Mouse (Mus musculus) c-Kit-negative CD71-positive TER-119-positive erythroid progenitor cells, embryonic 14.5 days (primary cell): ENCODE data around the gene Klhl29.

ENCODE experiments used
- DNase-seq: peaks from one replicate; pipeline ENCODE4 v3.0.0-alpha.2; 2013; ENCODE audit warnings: low read depth, low spot score

Klhl29 gene

DNA sequence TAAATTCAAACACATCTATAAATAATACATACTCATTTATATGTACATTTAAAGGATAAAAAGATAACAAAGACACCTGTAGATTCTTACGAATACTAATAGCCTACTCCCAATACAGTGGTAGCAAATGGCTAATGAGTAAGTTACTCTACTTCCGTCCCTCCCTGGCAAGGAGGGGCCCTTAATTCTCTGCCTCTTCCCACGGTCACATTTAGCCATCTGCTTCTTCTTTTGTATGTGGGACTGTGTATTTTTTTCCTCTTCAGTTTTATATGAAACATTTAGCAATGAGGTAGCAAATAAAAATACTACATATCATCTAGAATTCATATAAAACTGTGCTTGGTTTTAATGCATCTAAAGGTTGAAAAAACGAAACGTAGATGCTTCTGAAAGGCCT, 73.6 kb downstream of the Klhl29 start:
- no peak for DNase-seq

DNA sequence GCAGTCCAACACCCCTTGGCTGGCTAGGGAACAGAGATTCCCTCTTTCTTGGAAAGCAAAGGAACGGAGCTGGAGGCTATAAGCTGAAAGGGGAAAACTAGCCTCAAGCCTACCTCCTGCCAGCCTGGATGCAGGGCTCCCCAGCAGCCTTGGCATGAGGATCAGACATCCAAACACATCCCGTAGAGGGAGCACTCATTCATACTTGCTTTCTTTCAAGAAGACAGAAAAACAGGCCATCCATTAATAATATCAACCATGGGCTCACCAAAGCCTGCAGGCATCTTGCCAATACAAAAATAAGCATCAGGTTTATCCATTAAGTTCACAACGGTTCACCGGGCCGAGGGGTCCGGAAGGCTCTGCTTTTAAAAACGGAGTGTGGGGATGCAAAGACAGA, 79.1 kb downstream of the Klhl29 start:
- DNase-seq = no peak

DNA sequence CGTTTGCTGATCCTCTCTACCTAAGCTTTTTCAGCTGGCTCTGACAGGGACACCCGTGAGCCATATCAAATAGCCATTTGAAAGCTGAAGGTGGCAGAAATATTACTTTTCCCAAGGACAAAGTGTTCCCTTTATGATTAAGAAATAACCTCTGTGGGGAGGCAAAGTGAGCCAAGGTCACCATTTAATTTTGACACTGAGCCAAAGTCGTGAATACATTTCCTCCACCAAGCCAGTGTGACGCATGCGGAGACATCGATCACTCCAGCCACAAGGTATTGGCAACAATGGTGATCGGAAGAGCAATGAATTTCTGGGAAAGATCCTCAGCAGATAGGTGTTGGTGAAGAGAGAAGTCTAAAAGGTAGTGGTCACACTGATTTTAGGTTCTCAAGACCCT, 83.2 kb downstream of the Klhl29 start:
- DNase-seq = no peak

DNA sequence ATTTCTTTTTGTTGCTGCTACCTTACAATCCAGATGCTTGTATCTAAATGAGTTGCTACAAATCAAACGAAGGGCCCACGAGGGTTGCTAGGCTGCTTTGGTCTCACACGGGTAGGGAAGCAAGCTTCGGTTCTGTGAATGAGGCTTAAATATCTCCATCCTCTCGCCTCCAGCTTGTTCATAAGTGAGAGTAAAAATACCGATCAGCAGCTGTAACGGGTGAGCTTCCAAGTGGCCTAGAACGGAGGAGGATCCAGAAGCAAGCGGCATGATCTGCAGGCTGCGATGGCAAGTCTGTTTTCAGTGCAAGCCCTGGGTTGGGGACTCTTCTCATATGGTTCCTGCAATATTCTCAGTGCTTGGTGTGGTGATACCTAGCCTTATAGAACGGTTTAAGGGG, 89.9 kb downstream of the Klhl29 start:
- DNase-seq = no peak

DNA sequence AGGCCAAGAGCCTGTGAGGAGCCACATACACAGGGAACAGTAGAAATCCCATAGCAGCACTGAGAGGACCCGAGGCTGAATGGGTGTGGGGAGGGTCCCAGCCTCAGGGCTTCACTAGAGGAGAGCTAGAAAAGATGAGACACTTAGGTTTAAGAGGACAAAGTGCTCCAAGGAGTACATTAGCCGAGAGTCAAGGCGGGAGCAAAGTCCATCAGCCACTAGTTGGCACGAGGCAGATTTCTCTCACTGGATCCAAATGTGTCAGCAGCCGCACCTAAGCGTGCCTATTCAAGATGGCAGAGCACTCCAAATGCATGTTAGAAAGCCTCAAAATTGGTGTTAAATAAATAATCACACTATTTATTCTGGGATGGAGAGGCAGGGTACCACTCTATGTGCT, 90.5 kb downstream of the Klhl29 start:
- no peak for DNase-seq

DNA sequence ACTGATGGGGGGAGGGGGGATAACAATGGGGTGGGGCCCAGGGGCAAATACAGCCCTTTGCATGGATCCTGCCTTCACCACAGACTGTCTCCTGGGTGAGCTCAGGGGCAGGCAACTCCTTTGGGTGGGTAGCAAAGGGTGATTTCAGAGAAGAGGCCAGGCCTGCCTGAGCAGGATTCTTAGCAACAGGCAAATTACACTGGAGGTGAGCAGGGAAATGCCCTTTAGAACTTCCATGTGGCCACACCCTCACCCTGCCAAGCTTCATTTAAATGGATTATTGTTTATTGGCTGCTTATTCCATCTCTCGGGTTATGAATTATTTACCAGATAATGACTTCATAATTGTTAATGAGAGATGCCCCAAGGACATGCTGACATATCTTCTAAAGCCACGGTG, 91.8 kb downstream of the Klhl29 start:
- no peak for DNase-seq

DNA sequence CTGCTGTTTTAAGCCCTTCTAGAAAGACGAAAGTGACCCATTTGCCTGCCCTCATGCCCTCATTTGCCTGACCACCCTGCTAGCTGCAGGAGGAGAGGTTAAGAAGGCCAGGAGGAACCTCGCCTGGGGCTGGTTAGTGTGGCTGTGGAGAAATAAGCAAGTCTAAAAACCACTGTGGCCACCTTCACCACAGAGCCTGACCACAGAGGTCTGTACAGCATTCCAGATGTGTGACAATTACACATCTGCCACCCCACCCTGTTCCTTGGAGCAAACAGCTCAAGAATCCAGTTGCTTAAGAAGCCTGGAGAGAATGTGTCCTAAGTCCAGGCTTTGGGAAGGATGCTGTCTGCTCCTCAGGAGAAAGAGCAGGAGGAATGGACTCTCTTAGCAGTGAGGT, 92.9 kb downstream of the Klhl29 start:
- no peak for DNase-seq

DNA sequence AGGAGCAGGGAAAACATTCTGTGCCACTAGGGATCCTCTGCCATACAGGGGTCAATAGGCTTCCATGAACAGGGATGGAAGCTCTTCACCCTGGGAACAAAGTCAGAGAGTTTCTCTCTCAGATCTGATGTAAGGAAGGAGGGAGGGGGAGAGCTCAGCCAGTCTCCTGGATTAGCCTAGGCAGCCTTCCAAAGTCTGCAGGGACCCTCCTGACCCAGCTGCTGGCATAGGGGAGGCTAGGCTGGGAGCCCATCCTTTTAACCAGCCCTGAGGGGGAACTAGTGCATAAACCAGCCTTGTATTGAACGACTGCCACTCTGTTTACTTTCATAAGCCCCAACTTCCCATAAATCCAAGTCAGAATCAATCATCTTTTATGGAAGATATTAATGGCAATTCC, 95.6 kb downstream of the Klhl29 start:
- no peak for DNase-seq

DNA sequence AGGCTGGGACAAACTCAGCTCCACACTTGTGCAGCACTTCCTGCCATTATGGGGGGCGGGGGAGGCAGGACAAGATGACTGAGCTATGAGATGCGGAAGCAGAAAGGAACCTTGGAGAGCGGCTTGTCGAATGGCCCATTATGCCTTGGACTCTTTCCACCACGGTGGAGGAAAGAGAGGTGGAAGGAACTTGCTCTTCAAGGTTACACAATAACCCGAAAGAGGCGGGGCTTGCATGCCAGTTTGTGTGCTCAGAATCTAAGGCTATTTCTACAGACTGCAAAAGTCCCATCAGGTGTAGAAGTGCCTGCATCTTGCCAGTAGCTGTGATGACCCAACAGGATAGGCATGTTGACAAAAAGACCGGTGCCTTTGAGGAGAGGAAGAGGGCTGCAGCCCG, 98.5 kb downstream of the Klhl29 start:
- no peak for DNase-seq

DNA sequence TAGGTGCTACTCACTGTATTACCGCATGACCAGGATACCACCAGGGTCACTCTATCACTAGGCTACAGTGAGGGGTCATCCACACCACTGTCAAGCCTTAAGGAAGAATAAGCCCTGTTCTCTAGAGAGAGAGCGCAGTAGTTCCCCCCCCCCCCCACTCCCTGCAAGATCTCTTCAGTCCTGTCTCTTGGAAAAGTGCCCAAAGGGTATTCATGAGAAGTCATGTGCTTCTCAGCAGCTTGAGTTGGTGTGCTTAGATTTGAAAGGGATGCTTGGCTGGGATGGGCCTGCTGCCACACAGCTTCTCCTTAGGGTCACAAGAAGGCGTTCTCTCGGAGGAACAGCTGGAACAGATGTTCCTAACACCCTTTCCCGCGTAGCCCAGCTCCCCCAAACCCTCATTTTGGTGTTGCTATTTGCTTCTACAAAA, 100.0 kb downstream of the Klhl29 start:
- no peak for DNase-seq

DNA sequence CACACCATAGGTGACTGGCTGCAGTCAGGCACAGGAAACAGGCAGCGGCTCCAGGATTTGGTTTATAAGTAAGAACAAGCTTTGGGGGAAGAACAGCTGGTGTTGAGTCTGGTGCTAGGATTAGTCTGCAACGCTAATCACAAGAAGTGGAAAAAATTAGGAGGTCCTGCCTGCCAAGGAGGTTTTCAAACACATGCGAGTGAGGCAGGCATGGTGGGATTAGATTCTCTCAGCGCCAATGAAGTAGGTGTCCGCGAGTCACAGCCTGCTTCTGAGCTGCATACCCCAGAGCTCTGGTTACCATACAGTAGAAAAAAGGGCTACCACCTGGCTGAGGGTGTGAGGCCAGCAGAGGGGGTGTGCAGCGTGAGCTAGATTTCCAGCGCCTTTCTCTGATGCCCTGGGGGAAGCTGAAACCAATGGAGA, 101.0 kb downstream of the Klhl29 start:
- DNase-seq = no peak

DNA sequence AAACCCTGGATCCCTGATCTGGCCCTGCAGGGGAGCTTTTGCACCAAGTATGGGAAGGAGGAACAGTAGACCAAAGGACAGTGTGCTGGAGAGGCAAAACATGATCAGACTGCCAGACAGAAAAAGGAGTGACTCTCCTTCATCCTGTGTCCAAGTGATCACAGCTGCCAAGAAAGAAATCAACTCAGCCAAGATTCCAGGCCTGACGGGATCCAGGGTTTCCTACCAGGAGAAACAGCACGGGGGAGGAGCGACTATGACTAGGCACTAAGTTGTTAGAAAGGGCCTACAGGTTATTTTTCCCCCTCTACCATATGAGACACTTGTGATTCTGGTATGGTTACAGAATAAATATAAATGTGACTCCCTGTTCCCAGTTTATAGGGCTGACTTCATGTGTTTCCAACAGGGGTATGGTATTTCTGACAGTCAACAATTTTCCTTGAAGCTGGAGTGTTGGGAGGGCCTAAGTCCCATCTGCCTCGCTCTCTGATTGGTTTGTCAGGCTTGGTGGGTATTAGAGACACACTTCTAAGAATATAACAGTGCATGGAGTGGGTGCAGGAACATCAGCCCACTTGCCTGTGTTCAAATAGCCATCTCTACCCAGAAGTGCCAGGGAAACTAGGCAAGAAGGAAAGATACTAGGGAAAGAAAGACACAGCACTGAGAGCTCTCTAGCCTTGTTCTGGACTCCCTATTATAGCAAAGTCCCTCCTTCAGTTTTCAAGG, 102.0 kb downstream of the Klhl29 start:
- DNase-seq = no peak

DNA sequence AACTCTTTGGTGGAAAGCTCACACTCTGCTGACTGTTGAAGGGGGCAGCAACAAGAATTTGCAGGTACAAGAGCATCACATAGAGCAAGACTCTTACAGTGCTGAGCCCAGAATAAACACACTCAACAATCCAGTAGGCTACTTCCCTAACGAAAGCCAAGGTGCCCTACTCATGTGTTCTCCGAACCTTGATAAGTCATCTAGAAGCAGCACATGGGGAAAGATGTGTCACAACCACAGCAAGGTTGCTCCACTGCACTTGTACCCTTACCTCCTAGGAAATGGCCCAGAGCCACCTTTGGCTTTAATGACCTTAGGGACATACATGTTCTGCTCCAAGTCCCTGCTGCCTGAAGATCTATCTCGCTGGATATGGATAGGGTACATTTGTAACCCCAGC, 105.0 kb downstream of the Klhl29 start:
- no peak for DNase-seq

DNA sequence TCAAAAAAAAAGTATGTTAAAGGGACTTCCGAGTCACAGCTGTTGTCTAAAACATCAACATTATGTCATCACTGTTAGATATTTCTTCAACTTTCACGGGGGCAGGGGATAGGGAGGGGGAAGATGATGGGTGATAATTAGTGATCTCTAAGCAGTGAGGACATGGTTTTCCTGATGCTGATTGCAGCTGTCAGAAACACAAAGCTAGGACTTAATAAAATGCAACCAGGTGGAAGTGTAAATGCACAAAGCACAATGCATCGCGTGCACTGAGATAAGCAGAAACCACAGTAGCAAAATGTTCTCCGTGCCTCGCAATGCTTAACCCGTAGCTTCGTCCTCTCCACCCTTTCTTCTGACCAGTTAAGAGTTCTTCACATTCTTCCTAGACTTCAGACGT, 105.5 kb downstream of the Klhl29 start:
- DNase-seq = no peak

DNA sequence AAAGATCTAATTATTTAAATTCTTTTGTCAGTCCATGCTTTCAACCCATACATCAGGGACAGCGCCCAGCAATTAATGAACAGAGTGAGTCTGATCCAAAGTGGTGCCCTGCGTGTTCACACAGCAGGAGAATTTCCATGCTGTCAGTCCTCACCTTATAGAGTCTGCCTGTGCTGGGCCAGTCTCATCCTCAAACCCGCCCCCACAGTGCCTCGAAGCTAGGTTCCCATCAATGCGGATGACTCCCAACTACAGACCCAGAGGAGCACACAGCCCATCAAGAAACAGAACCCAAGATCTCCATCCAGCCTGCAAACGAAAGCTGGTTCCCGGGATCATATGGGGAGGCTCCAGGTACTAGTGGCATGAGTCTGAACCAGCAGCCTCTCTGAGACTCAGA, 106.4 kb downstream of the Klhl29 start:
- DNase-seq = no peak

DNA sequence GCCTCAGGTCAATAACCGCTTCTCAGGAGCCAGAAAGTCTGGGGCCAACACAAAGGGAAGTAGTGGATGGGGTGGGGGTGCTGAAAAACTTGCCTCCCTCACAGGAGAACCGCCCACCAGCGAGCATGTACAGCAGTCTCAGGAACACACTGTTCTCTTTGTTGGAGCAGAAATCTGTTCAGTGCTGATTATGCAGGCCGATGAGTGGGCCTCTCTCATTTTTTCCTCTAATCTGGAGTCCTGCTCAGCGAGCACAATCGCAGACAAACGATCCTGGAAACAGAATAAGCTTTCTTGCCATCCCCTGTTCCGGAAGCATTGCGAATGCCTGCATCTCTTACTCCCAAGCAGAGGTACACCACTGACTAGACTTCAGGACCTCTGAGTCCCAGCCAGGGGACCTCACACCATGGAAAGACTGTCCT, 107.3 kb downstream of the Klhl29 start:
- DNase-seq = no peak

DNA sequence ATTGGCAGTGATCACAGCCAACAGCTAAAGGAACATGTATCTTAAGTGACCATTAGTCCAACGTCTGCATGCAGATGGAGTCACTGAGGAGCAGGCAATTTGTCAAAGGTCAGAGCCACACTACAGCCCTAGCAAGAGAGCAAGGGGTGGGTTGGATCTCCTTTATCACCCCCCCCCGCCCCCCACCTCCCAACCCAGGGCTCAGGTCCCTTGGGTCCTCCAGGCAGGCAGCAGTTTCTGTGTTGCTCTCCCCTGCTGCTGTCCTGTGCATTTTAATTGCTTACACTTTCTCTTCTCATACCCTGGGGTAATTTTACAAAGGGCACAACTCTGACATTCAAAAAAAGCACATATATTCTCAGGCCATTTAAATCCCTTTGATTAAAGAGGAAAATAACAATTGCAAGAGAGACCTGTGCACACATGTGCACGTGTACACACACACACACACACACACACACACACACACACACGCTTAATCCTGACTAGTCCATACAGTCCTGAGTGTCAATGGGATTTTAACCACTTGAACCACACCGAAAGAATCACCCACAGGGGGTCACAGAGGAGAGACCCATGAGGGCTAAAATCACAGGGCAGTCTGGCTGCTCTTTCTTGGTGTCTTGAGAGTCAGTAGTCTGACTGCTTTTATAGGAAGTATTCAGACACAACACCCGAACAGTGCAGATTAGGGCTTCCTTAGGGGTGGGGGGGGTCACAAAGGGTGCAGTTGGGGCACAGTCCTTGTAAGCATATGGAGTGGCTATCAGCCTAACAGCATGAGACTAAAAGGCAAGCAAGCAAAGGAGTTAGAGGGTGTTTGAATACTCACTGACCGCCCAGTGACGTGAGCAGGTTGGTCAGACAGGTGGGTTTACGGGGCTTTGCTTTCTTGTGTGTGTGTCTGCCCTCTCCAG, 108.0 kb downstream of the Klhl29 start:
- no peak for DNase-seq

DNA sequence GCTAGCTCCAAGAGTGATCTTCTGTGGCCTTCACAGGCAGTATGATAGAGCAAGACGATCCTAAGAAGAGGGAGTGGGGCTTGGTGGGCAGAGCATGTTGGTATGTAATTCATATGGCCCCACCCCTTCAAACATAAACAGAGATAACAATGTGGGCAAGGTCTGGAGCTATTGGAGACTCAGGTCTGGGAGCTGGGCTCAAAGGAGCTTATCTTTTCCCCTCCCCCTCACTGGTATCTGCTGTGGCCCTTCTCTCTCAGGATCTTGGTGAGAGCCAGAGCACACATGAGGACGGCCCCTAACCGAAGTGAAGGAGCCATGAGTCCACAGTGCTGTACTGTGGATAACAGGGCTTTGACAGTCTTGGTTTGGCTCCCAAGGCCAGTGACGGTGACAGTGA, 108.7 kb downstream of the Klhl29 start:
- DNase-seq = no peak

DNA sequence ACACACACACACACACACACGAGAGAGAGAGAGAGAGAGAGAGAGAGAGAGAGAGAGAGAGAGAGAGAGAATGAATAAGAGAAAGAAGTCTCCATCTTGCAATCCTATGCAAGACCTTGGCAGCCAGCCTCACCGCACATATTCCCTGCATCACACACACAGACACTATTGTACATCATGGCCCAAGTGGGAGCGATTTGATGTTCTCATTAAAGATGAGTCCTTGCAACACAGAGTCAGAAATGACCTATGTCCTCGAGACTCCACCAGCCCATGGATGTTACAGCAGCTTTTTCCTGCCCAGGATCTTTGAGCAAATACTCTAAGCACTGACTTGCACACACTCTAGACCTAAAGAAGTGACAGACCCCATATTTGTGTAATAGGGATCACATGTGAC, 114.0 kb downstream of the Klhl29 start:
- DNase-seq = no peak

DNA sequence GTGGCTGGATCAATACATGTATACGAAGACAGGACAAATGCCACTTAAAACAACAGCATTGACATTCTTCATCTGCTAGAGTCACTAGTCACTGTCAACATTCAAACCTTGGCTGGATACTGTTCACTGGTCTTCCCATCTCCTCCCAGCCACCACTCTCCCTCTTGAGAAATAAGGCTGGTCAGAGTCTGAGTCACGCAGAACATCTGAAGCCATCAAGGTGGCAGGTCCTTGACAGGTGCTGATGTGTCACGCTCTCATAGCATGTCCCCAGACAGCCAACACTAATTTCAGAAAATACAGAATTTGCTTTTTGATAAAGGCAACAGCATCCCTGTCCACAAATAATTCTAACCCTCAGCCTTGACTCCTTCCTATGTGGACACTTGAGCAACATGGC, 116.7 kb downstream of the Klhl29 start:
- DNase-seq = no peak

DNA sequence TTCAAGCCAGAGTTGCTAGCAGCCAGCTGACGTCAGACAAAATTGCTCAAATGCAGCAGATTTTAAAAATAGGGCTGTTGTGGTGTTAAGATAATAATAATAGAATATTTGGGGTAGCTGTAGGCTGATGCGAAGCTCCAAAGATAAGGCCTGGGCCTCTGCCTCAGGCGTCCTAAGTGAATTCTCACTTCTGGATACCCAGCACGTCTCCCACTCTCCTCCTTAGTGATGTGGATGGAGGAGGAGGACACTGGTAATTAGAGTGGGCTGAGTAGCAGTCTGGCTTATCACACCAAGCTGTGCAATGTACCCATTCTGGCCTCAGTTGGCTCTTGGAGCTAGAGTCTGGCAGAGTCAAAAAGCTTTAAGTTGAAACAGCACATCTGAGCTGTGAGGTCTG, 118.3 kb downstream of the Klhl29 start:
- no peak for DNase-seq

DNA sequence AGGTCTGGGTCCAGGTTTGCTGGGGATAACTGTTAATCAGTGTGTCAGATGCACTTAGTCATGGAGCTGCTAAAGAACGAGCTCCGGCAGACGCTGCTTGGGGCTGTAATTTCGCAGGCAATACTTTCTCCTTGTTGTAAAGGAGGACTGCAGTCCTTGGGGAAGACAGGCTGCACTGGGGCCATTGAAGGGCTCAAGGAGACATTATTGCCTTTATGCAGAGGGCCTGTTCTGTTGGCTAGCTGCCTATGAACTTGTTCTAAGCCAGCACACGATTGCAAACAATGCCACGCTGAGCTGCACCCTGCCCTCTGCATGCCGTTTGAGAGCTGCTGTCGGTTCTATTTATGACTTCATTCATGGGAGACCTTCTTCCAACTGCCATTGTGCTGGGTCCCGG, 120.4 kb downstream of the Klhl29 start:
- no peak for DNase-seq
